Mouse (Mus musculus) lung, postnatal 0 days (tissue): ENCODE measurements around the gene Fchsd2.

Experiments
- CTCF ChIP-seq: IDR thresholded peaks from 2 replicates; pipeline ENCODE4 v1.5.1; 2016; ENCODE audit warnings: antibody characterized with exemption, mild to moderate bottlenecking
- EP300 ChIP-seq: IDR thresholded peaks from 2 replicates; pipeline ENCODE4 v1.6.1; 2016; ENCODE audit warnings: antibody characterized with exemption, mild to moderate bottlenecking, control low read depth

- TF ChIP-seq CTCF (no peak), EP300 (no peak)
These were observed 202.8 kb downstream of the Fchsd2 start for GRCm38 (mm10) chr7:101295438-101295837.
